Mouse (Mus musculus): ENCODE data around the gene Dusp7. TPM values are rescaled to one million over a fixed set of nuclear protein-coding genes. Genes with fewer than 3 reads are reported as not detected.

The Dusp7 gene
- polyA plus RNA-seq, 1 experiment from 2014 or later: 10.0 TPM

DNA sequence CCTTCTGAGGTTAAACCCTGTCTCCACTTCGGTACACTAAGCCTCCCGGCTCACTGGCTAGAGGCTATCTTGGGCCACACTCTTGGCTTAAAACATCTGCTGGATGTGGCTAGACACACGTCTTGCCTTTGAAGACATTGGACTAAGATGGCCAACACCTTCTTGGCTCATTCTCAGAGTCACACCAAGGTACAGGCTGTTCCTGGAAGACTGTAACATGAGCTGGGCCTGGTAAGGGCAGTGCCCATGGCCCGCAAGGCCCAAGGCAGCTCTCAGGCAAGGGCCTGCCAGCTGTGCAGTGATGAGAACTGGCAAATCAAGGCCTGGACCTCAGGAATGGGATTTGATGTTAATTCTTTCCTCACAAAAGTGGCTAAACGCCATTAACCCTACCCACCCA lies 45.2 kb downstream of the Dusp7 start:
- no peaks in the 10 kb centered on the region; the same call in 1 of the 2 replicates for H3K27me3 ChIP-seq (replicated peaks)
- 84% methylated on average over 5 of the region's 5 CpGs for WGBS
- H3K4me3 ChIP-seq (replicated peaks): no peak overlapping the region
- ATAC-seq: no peak
- H3K27ac ChIP-seq: no peak overlapping the region
- no peak overlapping the region for H3K4me2 ChIP-seq (replicated peaks)
- H3K36me3 ChIP-seq: no peaks in the 10 kb centered on the region
- peaks cover 7% of the 10 kb centered on the region for H3K4me1 ChIP-seq (replicated peaks)
- H3K9ac ChIP-seq: no peak overlapping the region
- H3K9me3 ChIP-seq: no peaks in the 10 kb centered on the region

DNA sequence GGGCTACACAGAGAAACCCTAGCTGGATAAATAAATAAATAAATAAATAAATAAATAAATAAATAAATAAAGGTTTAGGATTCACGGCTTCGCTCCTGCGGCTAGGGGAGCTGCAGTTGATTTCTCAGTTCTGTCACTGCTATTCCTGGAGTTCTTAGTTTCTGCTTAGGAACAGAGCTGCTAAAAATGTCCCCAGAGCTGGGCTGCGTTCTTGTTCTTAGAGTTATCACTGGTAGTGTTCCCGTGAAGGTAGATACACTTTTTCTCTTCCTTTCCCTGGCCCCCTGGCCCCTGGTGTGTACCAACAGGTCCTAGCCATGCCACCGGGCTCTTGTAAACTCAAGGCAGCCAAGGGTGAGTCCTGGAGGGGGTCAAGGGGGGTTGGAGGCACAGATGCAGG lies 48.4 kb downstream of the Dusp7 start:
- no peak overlapping the region for H3K9ac ChIP-seq
- H3K4me2 ChIP-seq (replicated peaks): no peak overlapping the region
- peaks cover 17% of the 10 kb centered on the region for H3K4me1 ChIP-seq (replicated peaks)
- 90% methylated on average over 6 of the region's 6 CpGs for WGBS
- H3K27ac ChIP-seq: no peak overlapping the region
- H3K9me3 ChIP-seq: no peaks in the 10 kb centered on the region
- no peak overlapping the region for H3K4me3 ChIP-seq (replicated peaks)
- H3K36me3 ChIP-seq: no peaks in the 10 kb centered on the region
- H3K27me3 ChIP-seq (replicated peaks): no peaks in the 10 kb centered on the region; the same call in 1 of the 2 replicates
- ATAC-seq: no peak

DNA sequence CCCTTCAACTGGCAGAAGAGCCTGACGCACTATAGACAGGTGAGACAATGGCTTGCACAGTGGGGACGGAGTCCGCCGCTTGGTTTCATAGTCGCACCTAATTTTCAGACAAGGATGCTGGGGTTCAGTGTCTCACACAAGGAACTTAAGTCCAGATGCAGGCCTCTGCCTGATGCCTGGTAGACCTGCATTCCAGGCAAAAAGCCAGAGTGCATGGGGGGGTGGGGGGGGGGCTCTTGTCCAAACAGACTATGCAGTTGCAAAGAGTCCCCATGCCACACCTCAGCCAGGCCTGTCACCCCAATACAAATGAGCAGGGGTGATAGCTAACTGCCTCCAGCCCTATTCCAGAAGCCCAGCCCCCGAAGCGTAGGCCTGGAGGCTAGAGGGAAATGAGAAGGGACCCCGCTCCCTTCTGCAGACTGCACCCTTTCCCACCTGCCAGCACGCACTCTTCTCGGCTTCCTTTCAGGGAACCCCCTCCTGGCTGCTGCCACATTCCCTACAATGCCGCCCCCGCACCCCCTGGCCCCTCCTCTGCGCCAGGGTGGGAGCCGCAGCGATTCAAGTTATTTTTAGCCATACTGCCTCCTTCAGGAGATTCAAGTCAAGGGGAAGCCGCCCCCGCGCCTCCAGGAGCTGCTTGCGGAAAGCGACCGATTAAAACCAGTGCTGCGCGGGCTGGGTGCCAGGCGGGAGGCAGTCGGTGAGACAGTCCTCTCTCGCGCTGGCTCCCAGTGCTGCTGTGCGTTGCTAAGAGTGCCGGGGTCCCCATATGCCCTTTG lies 49.6 kb downstream of the Dusp7 start:
- H3K27ac ChIP-seq: 0 out of 2 replicates have a peak overlapping the region, but pooled peaks have one; percentile 27
- peak overlapping the region; percentile 60 for H3K4me2 ChIP-seq (replicated peaks)
- ATAC-seq: peak; percentile 57
- H3K9ac ChIP-seq: peak overlapping the region; percentile 37; the same call in 1 of the 2 replicates
- no peaks in the 10 kb centered on the region; the same call in 1 of the 2 replicates for H3K27me3 ChIP-seq (replicated peaks)
- 16% methylated on average over 29 of the region's 29 CpGs for WGBS
- H3K4me3 ChIP-seq (replicated peaks): peak overlapping the region; percentile 20
- H3K36me3 ChIP-seq: no peaks in the 10 kb centered on the region
- H3K4me1 ChIP-seq (replicated peaks): peaks cover 17% of the 10 kb centered on the region
- no peaks in the 10 kb centered on the region for H3K9me3 ChIP-seq

DNA sequence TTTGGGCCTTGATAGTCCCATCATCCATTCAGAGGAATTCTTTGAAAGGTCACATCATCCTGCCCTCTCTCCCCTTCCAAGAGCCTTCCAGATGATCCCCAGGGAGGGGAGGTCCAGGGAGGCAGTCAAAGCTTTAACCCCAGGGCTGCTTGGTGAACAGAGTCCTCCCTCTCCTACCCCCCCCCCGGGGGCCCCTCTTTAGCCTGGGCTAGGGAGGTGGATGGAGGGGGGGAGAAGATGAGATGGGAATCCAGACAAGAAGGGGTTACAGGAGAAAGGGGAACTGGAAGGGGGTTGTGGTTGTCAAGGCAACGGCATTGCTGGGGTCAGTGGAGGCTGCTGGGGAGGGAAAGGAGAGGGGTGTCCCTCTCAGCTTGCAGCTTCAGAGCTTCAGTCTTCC lies 52.2 kb downstream of the Dusp7 start:
- H3K4me1 ChIP-seq (replicated peaks): peaks cover 17% of the 10 kb centered on the region
- WGBS: 3% methylated on average over 2 of the region's 2 CpGs

DNA sequence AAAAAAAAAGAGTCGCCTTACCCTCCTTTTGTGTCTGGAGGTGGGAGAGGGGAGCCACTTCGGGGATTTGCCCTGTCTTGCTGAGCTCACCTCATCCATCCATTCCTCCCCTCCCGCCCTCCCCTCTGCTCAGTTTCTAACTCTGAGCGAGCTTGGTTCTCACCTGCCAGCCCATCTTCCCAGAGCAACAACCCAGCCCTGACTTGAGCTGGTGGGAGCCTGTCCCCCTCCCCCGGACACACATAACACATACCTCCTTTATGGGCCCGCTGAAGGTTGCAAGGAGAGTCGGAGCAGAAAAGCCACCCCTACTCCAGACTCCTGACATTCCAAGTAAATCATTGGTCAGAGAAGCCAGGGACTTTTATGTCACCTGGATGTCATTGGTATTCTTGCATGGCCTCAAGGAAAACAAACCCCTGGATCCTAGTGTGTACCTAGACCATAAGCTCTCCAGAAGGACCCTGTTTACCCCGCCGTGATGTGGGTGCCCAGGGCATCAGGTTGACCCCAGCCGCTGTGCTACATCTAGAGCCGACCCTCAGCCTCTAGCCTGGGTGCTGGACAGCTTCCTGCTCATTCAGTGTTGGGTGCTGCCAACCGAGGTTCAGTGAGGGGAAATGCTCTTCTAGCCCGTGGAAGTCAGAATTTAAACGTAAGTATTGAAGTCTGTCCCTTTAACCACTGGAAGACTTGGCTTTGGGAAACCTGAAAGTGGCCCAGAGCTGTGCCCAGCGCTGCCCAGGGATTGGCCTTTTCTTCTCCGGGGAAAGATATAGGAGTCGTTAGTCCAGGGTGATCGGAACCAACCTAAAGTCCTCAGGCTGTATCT lies 52.8 kb downstream of the Dusp7 start:
- no peaks in the 10 kb centered on the region; the same call in 1 of the 2 replicates for H3K27me3 ChIP-seq (replicated peaks)
- H3K4me3 ChIP-seq (replicated peaks): no peak overlapping the region
- no peaks in the 10 kb centered on the region for H3K9me3 ChIP-seq
- peak overlapping the region; percentile 47 for H3K4me2 ChIP-seq (replicated peaks)
- no peaks in the 10 kb centered on the region for H3K36me3 ChIP-seq
- 13% methylated on average over 18 of the region's 18 CpGs for WGBS
- no peak overlapping the region for H3K9ac ChIP-seq
- no peak overlapping the region for H3K27ac ChIP-seq
- ATAC-seq: peak; percentile 29
- H3K4me1 ChIP-seq (replicated peaks): peaks cover 17% of the 10 kb centered on the region

More for the DNA sequence above, 52.2 kb downstream of the Dusp7 start:
- Histone ChIP-seq H3K9ac (no peak overlapping the region), H3K4me2 (replicated peaks) (no peak overlapping the region), H3K36me3 (no peaks in the 10 kb centered on the region), H3K4me3 (replicated peaks) (no peak overlapping the region), H3K9me3 (no peaks in the 10 kb centered on the region), H3K27me3 (replicated peaks) (no peaks in the 10 kb centered on the region; the same call in 1 of the 2 replicates), H3K27ac (no peak overlapping the region)
- ATAC-seq: no peak

DNA sequence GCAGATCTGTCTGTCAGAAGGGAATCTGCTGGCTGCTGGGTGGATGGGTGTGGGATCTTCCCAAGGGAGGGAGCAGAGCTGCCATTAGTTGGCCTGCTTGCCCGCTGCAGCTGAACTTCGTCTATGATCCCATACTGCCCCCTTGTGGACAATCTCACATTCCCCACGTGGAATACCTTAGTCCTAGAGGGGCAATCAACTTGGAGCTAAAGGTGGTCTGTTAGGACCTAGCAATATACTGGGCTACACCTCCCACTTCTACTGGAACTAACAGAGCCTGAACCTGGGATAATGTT lies 53.4 kb downstream of the Dusp7 start:
- Histone ChIP-seq H3K9me3 (no peaks in the 10 kb centered on the region), H3K9ac (no peak overlapping the region), H3K27ac (no peak overlapping the region), H3K4me1 (replicated peaks) (peaks cover 17% of the 10 kb centered on the region), H3K4me2 (replicated peaks) (peak overlapping the region; percentile 47), H3K36me3 (no peaks in the 10 kb centered on the region), H3K27me3 (replicated peaks) (no peaks in the 10 kb centered on the region; the same call in 1 of the 2 replicates), H3K4me3 (replicated peaks) (no peak overlapping the region)
- 0% methylated on average over 3 of the region's 3 CpGs for WGBS
- peak; percentile 88 for ATAC-seq

Other genes starting within 250 kb of the Dusp7 start
- gene Glyctk, start 210.5 kb upstream of the Dusp7 start, polyA plus RNA-seq (2015; fragmentation: Nextera tagmentation; extraction: Ambion mirVana): 3.4 and 4.3 TPM in 2 replicates
- 16.5 and 19.0 TPM in 2 replicates for gene Wdr82, start 197.7 kb upstream of the Dusp7 start, polyA plus RNA-seq (2015; fragmentation: Nextera tagmentation; extraction: Ambion mirVana)
- gene Ppm1m, start 168.9 kb upstream of the Dusp7 start, polyA plus RNA-seq (2015; fragmentation: Nextera tagmentation; extraction: Ambion mirVana): 30.4 and 31.7 TPM in 2 replicates
- 51.5 and 52.5 TPM in 2 replicates for gene Twf2, start 165.5 kb upstream of the Dusp7 start, polyA plus RNA-seq (2015; fragmentation: Nextera tagmentation; extraction: Ambion mirVana)
- 0.16 and 0.19 TPM in 2 replicates for gene Tlr9, start 146.0 kb upstream of the Dusp7 start, polyA plus RNA-seq (2015; fragmentation: Nextera tagmentation; extraction: Ambion mirVana)
- 110 TPM in 2 replicates for gene Alas1, start 120.0 kb upstream of the Dusp7 start, polyA plus RNA-seq (2015; fragmentation: Nextera tagmentation; extraction: Ambion mirVana)
- 25.9 and 28.2 TPM in 2 replicates for gene Poc1a, start 87.6 kb upstream of the Dusp7 start, polyA plus RNA-seq (2015; fragmentation: Nextera tagmentation; extraction: Ambion mirVana)
- 981 and 1,002 TPM in 2 replicates for gene Rpl29, start 60.8 kb downstream of the Dusp7 start, polyA plus RNA-seq (2015; fragmentation: Nextera tagmentation; extraction: Ambion mirVana)
- gene Acy1, start 69.7 kb downstream of the Dusp7 start, polyA plus RNA-seq (2015; fragmentation: Nextera tagmentation; extraction: Ambion mirVana): 47.7 and 48.7 TPM in 2 replicates
- 25.4 and 31.8 TPM in 2 replicates for gene Abhd14b, start 78.8 kb downstream of the Dusp7 start, polyA plus RNA-seq (2015; fragmentation: Nextera tagmentation; extraction: Ambion mirVana)
- 49.1 and 51.0 TPM in 2 replicates for gene Abhd14a, start 79.0 kb downstream of the Dusp7 start, polyA plus RNA-seq (2015; fragmentation: Nextera tagmentation; extraction: Ambion mirVana)
- 43.7 and 49.5 TPM in 2 replicates for gene Pcbp4, start 84.7 kb downstream of the Dusp7 start, polyA plus RNA-seq (2015; fragmentation: Nextera tagmentation; extraction: Ambion mirVana)
- gene Gpr62, start 97.3 kb downstream of the Dusp7 start, polyA plus RNA-seq (2015; fragmentation: Nextera tagmentation; extraction: Ambion mirVana): 0.20 and 0.45 TPM in 2 replicates
- 49.9 and 50.0 TPM in 2 replicates for gene Rrp9, start 107.3 kb downstream of the Dusp7 start, polyA plus RNA-seq (2015; fragmentation: Nextera tagmentation; extraction: Ambion mirVana)
- gene Parp3, start 108.3 kb downstream of the Dusp7 start, polyA plus RNA-seq (2015; fragmentation: Nextera tagmentation; extraction: Ambion mirVana): 2.4 and 2.5 TPM in 2 replicates
- not detected in 2 replicates for gene Iqcf1, start 131.3 kb downstream of the Dusp7 start, polyA plus RNA-seq (2015; fragmentation: Nextera tagmentation; extraction: Ambion mirVana)
- not detected in 2 replicates for gene Iqcf5, start 145.9 kb downstream of the Dusp7 start, polyA plus RNA-seq (2015; fragmentation: Nextera tagmentation; extraction: Ambion mirVana)
- gene Iqcf3, start 193.0 kb downstream of the Dusp7 start, polyA plus RNA-seq (2015; fragmentation: Nextera tagmentation; extraction: Ambion mirVana): not detected in 2 replicates
- not detected in 2 replicates for gene Iqcf4, start 202.4 kb downstream of the Dusp7 start, polyA plus RNA-seq (2015; fragmentation: Nextera tagmentation; extraction: Ambion mirVana)